Mouse (Mus musculus): ENCODE data around the gene Lyst. TPM values are rescaled to one million over a fixed set of nuclear protein-coding genes. Genes with fewer than 3 reads are reported as not detected.
"Not testable (repeated sequence)": the region's sequence is repeated elsewhere in the genome, so short reads cannot be mapped to it uniquely, and the experiment has no call there.

Lyst gene
- total RNA-seq, 2 experiments from 2014 or later: 13.1 to 14.5 TPM

DNA sequence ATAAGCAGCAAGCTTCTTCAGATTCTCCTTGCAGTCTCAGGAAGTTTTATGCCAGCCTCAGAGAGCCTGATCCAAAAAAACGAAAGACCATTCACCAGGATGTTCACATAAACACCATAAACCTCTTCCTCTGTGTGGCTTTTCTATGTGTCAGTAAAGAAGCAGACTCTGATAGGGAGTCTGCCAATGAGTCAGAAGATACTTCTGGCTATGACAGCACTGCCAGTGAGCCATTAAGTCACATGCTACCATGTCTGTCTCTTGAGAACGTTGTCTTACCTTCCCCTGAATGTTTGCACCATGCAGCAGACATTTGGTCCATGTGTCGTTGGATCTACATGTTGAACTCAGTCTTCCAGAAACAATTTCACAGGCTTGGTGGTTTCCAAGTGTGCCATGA lies 47.4 kb downstream of the Lyst start:
- DNase-seq: no peak

- no peak for DNase-seq
These were observed 47.8 kb downstream of the Lyst start for GRCm38 (mm10) chr13:13637981-13638380.

- no peak for DNase-seq
These were observed 48.5 kb downstream of the Lyst start for GRCm38 (mm10) chr13:13638725-13639124.

DNA sequence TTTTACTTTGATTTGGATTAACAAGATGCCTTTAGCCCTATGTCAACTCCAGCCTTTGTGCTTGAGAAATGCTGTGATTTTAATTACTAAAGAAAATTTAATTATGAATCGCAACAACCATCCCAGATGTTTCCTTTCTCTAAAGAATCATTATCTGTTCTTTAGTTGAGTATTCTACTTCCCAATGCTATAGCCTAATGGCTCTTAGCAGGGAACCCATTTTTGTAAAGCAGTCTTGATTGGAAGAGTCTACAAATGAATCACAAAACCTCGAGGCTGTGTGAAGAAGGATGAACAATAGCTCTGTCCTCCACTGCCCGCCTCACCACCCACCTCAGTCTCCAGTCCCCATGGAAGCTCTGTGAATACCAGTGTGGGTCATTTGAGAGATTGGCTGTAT lies 57.1 kb downstream of the Lyst start:
- DNase-seq: no peak

- DNase-seq: no peak
These were observed 65.3 kb downstream of the Lyst start for GRCm38 (mm10) chr13:13655453-13655852.

DNA sequence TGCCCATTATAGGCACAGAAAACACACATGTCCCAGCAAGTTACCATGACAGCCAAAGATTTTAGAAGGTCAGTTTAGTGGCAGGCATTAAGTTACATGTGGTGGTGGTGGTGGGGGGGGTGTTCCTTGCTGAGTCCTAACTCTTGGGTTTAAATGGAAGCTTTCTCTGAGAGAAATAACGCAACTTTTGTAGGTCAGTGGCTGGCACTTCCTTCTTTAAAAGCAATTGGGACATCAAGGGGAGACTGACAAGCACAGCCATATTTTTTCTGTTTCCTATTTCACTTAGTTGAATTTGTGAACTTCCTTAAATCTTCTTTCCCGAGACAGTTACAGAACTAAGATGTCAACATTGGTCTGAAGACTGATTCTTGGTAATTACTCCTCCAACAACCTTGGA lies 75.9 kb downstream of the Lyst start:
- not testable (repeated sequence) for DNase-seq

DNA sequence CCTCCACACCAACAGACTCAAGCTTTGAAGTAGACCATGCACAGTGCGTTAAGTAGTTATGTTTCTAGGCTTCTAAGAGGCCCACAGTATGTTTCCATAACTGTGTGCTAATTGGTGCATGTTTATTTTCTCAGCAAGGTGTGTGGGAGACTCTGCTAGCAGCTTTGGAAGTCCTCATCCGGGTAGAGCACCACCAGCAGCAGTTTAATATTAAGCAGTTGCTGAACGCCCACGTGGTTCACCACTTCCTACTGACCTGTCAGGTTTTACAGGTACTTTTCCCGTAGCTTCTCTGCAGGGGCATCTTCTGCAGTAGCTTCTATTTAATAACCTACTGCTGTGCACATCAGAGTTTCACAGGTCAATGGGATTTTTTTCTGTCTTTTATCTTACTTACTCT lies 80.5 kb downstream of the Lyst start:
- DNase-seq: no peak

DNA sequence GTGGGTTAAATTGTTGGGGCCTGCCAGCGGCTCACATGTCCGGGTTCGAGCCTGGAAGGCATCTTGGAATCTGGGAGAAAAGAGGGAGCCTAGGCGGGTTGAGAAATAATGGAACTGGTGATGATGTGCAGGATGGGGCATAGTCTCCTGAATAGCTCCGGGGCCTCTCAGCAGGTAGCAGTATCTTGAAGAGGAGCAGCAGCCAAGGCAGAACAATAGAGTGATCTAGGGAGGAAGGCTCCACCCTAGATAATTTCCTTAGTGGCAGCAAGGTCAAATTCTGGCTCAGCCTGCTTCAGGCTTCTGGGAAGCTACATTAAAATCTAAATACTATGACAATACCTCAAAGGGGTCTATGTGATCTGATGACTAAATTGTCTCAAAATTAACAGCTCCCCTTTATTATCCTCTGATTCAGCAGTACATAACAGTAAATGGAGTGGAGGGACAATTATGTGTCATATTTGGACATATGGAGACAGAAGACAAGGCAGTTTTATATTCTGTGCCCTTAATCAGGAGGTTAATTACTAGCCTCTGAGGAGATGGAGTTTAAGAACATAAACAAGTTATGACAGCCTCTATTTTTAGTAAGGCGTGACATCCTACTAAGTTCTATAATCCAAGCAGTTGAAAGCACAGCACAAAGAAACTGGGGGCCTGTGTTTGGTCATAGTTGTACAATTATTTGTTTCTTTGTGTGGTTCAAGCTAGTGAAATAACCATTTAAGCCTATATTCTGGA lies 81.6 kb downstream of the Lyst start:
- no peak for DNase-seq

- DNase-seq: no peak
These were observed 84.6 kb downstream of the Lyst start for GRCm38 (mm10) chr13:13674669-13675343.

GRCm38 (mm10) chr13:13677871-13678270 lies 87.7 kb downstream of the Lyst start:
- DNase-seq: no peak

GRCm38 (mm10) chr13:13681642-13682041 lies 91.4 kb downstream of the Lyst start:
- no peak for DNase-seq

GRCm38 (mm10) chr13:13703476-13703875 lies 113.3 kb downstream of the Lyst start:
- DNase-seq: no peak

DNA sequence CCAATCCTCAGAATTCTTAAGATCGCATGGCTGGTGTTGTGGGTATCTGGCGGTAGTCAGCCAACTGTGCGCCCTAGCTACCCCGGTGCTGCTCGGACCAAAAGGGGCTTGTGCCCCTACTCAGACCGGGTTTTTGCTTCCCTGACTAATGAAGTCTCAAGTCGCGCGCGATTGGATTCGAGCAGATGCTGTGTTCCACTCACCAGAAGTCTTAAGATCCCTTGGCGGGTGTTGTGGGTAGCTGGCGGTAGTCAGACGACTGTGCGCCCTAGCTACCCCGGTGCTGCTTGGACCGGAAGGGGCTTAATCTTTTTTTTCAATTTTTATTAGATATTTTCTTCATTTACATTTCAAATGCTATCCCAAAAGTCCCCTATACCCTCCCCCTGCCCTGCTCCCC lies 131.2 kb downstream of the Lyst start:
- not testable (repeated sequence) for DNase-seq

- no peak for DNase-seq
These were observed 133.1 kb downstream of the Lyst start for GRCm38 (mm10) chr13:13723293-13723692.

GRCm38 (mm10) chr13:13723786-13724185 lies 133.6 kb downstream of the Lyst start:
- no peak for DNase-seq

DNA sequence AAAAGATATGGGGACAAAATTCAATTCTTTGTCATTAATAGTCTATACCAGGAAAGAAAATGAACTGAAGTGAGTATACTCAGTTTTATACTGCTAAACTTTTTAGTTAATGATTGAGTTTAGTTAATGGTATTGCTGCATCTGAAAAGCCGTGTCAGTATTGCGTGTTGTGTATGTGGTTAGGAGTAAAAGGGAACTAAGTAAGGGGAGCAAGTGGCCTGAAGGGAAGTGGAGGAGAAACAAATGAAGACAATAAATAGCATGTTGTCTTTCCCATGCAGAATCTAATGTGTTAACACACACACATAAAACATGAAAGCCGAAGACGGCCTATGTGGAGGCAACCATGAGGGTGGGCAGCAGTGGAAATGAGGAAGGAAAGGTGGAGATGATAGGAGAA lies 149.0 kb downstream of the Lyst start:
- no peak for DNase-seq

- no peak for DNase-seq
These were observed 155.7 kb downstream of the Lyst start for GRCm38 (mm10) chr13:13745911-13746310.

- DNase-seq: peak; percentile 63
These were observed 185.7 kb downstream of the Lyst start for GRCm38 (mm10) chr13:13775778-13776494.

DNA sequence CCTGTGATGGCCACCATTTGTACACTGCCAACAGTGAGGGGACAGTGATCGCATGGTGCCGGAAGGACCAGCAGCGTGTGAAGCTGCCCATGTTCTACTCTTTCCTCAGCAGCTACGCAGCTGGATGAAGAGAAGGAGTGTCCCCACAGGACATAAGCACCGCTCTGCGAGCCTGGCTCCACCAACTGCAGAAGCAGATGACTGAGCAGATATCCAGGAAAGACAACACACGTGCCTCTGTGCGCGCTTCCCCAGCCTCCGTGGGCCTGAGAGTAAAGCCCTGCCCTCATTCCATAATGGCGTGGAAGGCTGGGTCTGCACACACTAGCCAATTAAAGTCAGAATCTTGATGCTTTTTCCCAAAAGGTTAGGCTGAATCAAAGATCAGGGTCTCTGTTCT lies 186.9 kb downstream of the Lyst start:
- DNase-seq: no peak

DNA sequence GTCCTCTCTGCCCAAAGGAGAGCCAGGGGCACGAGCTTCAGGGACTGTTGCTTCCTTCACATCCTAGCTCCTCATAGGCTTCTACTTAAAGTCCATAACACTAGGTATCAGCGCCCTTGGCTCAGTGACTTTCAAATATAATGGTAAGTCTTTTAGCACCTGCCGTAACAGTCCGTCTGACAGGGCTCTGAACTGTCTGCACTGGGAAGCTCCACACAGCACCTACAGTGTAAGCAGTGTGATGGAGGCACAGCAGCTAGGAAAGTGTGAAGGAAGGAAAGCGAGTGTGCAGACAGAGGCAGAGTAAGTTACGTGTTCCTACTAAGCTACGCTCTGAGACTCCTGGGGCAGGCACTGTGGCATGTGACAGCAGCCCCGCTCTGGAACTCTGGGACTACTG lies 187.5 kb downstream of the Lyst start:
- DNase-seq: no peak

DNA sequence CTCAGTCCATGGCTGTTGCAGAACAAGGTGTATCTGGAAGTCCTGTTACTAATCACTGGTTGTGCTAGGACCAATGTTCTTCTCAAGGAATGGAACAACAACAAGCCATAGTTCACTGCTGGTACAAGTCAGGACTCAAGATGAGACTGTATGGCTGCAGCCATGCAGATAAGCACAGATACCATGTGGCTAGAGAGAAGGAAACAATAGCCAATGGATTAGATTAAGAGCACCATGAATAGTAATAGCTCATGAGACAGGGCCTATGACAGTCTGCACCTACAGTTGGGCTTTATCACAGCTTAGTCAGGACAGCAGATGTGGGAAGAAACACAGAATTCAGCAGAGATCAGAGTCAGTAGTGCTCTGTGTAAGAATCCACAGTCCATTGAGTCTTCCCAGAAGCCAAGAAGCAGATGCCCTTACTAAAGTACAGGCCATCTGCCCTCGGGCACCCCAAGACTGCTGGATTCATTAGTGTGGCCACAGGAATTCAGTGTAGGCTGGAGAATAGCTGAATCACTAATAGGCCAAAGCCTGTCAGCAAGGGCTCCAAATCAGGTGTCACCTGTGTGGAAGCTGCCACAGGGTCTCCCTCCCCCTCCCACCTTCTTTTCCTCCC lies 188.8 kb downstream of the Lyst start:
- DNase-seq: no peak

GRCm38 (mm10) chr13:13780271-13780670 lies 190.1 kb downstream of the Lyst start:
- no peak for DNase-seq

- DNase-seq: no peak
These were observed 190.8 kb downstream of the Lyst start for GRCm38 (mm10) chr13:13781026-13781425.
